Mouse (Mus musculus): ENCODE measurements around the gene Urm1. TPM values are rescaled to one million over a fixed set of nuclear protein-coding genes. Genes with fewer than 3 reads are reported as not detected.
"Not testable (repeated sequence)": the region's sequence is repeated elsewhere in the genome, so short reads cannot be mapped to it uniquely, and the experiment has no call there.

The Urm1 gene
- polyA plus RNA-seq, 1 experiment from 2014 or later: 31.4 TPM

GRCm38 (mm10) chr2:29873801-29874200 lies 53.9 kb downstream of the Urm1 start:
- H3K9me3 ChIP-seq (ENCODE audit: control insufficient read depth, low read length): no peaks in the 10 kb centered on the region
- H3K36me3 ChIP-seq (ENCODE audit: control insufficient read depth, insufficient read depth, low read length): no peaks in the 10 kb centered on the region; the same call in 1 of the 2 replicates
- no peak overlapping the region for H3K4me3 ChIP-seq (ENCODE audit: low read length)
- H3K4me1 ChIP-seq (ENCODE audit: control insufficient read depth, insufficient read depth, low read depth, low read length): peaks cover 8% of the 10 kb centered on the region
- WGBS: 93% methylated on average over 4 of the region's 4 CpGs
- H3K27me3 ChIP-seq (replicated peaks; ENCODE audit: control insufficient read depth, insufficient read depth, low read length): no peaks in the 10 kb centered on the region
- no peak overlapping the region for H3K27ac ChIP-seq (ENCODE audit: low read depth, low read length)
- no peak overlapping the region for H3K4me2 ChIP-seq (ENCODE audit: low read length)
- no peak for ATAC-seq
- no peak overlapping the region for H3K9ac ChIP-seq (ENCODE audit: low read depth, low read length)

GRCm38 (mm10) chr2:29878061-29878460 lies 58.2 kb downstream of the Urm1 start:
- Histone ChIP-seq H3K9ac (ENCODE audit: low read depth, low read length) (no peak overlapping the region; the same call in 1 of the 2 replicates), H3K4me3 (ENCODE audit: low read length) (no peak overlapping the region), H3K4me1 (ENCODE audit: control insufficient read depth, insufficient read depth, low read depth, low read length) (no peaks in the 10 kb centered on the region), H3K36me3 (ENCODE audit: control insufficient read depth, insufficient read depth, low read length) (peaks cover 8% of the 10 kb centered on the region), H3K27ac (ENCODE audit: low read depth, low read length) (no peak overlapping the region), H3K27me3 (replicated peaks; ENCODE audit: control insufficient read depth, insufficient read depth, low read length) (no peaks in the 10 kb centered on the region), H3K4me2 (ENCODE audit: low read length) (no peak overlapping the region), H3K9me3 (ENCODE audit: control insufficient read depth, low read length) (no peaks in the 10 kb centered on the region)
- peak; percentile 76 for ATAC-seq
- WGBS: 34% methylated on average over 4 of the region's 4 CpGs

GRCm38 (mm10) chr2:29879191-29879590 lies 59.3 kb downstream of the Urm1 start:
- no peaks in the 10 kb centered on the region for H3K27me3 ChIP-seq (replicated peaks; ENCODE audit: control insufficient read depth, insufficient read depth, low read length)
- no peaks in the 10 kb centered on the region for H3K4me1 ChIP-seq (ENCODE audit: control insufficient read depth, insufficient read depth, low read depth, low read length)
- H3K9ac ChIP-seq (ENCODE audit: low read depth, low read length): no peak overlapping the region
- H3K9me3 ChIP-seq (ENCODE audit: control insufficient read depth, low read length): no peaks in the 10 kb centered on the region
- peaks cover 8% of the 10 kb centered on the region for H3K36me3 ChIP-seq (ENCODE audit: control insufficient read depth, insufficient read depth, low read length)
- WGBS: 83% methylated on average over 8 of the region's 8 CpGs
- H3K4me3 ChIP-seq (ENCODE audit: low read length): no peak overlapping the region
- H3K27ac ChIP-seq (ENCODE audit: low read depth, low read length): no peak overlapping the region
- ATAC-seq: no peak
- no peak overlapping the region for H3K4me2 ChIP-seq (ENCODE audit: low read length)

GRCm38 (mm10) chr2:29879964-29880830 lies 60.3 kb downstream of the Urm1 start:
- 79% methylated on average over 17 of the region's 17 CpGs for WGBS

GRCm38 (mm10) chr2:29886659-29887292 lies 66.9 kb downstream of the Urm1 start:
- H3K4me1 ChIP-seq (ENCODE audit: control insufficient read depth, insufficient read depth, low read depth, low read length): peaks cover 14% of the 10 kb centered on the region
- not testable (repeated sequence) for H3K36me3 ChIP-seq (ENCODE audit: control insufficient read depth, insufficient read depth, low read length); H3K4me3 ChIP-seq (ENCODE audit: low read length); H3K27me3 ChIP-seq (replicated peaks; ENCODE audit: control insufficient read depth, insufficient read depth, low read length); H3K4me2 ChIP-seq (ENCODE audit: low read length); ATAC-seq; H3K9me3 ChIP-seq (ENCODE audit: control insufficient read depth, low read length); H3K9ac ChIP-seq (ENCODE audit: low read depth, low read length); H3K27ac ChIP-seq (ENCODE audit: low read depth, low read length)
- WGBS: 87% methylated on average over 9 of the region's 9 CpGs

More at GRCm38 (mm10) chr2:29879964-29880830, 60.3 kb downstream of the Urm1 start:
- Histone ChIP-seq H3K4me2 (ENCODE audit: low read length) (no peak overlapping the region), H3K9ac (ENCODE audit: low read depth, low read length) (no peak overlapping the region), H3K27ac (ENCODE audit: low read depth, low read length) (no peak overlapping the region), H3K36me3 (ENCODE audit: control insufficient read depth, insufficient read depth, low read length) (peaks cover 8% of the 10 kb centered on the region), H3K4me1 (ENCODE audit: control insufficient read depth, insufficient read depth, low read depth, low read length) (no peaks in the 10 kb centered on the region), H3K9me3 (ENCODE audit: control insufficient read depth, low read length) (no peaks in the 10 kb centered on the region), H3K4me3 (ENCODE audit: low read length) (no peak overlapping the region), H3K27me3 (replicated peaks; ENCODE audit: control insufficient read depth, insufficient read depth, low read length) (no peaks in the 10 kb centered on the region)
- ATAC-seq: no peak

- H3K4me2 ChIP-seq (ENCODE audit: low read length): peak within 1 kb of the TSS; percentile 91
- H3K27me3 ChIP-seq (replicated peaks; ENCODE audit: control insufficient read depth, insufficient read depth, low read length): no peaks in the 10 kb centered on the region
- H3K9ac ChIP-seq (ENCODE audit: low read depth, low read length): peak within 1 kb of the TSS; percentile 90
- peak; percentile 94 for ATAC-seq
- H3K9me3 ChIP-seq (ENCODE audit: control insufficient read depth, low read length): no peaks in the 10 kb centered on the region
- peaks cover 14% of the 10 kb centered on the region for H3K4me1 ChIP-seq (ENCODE audit: control insufficient read depth, insufficient read depth, low read depth, low read length)
- peak within 1 kb of the TSS; percentile 100 for H3K4me3 ChIP-seq (ENCODE audit: low read length)
- H3K36me3 ChIP-seq (ENCODE audit: control insufficient read depth, insufficient read depth, low read length): peaks cover 11% of the 10 kb centered on the region
- WGBS: 1% methylated on average over 56 of the region's 70 CpGs
- H3K27ac ChIP-seq (ENCODE audit: low read depth, low read length): peak within 1 kb of the TSS; percentile 89
These were observed 69.4 kb downstream of the Urm1 start, which contains the start of gene Odf2 for GRCm38 (mm10) chr2:29889066-29889944. Gene Odf2 (plus strand): TSS chr2:29889221.

GRCm38 (mm10) chr2:29889991-29890833 lies 70.3 kb downstream of the Urm1 start:
- Histone ChIP-seq H3K4me3 (ENCODE audit: low read length) (peak overlapping the region; percentile 100), H3K4me2 (ENCODE audit: low read length) (peak overlapping the region; percentile 91), H3K36me3 (ENCODE audit: control insufficient read depth, insufficient read depth, low read length) (peaks cover 19% of the 10 kb centered on the region), H3K9ac (ENCODE audit: low read depth, low read length) (peak overlapping the region; percentile 90), H3K27ac (ENCODE audit: low read depth, low read length) (peak overlapping the region; percentile 87), H3K9me3 (ENCODE audit: control insufficient read depth, low read length) (no peaks in the 10 kb centered on the region), H3K4me1 (ENCODE audit: control insufficient read depth, insufficient read depth, low read depth, low read length) (peaks cover 14% of the 10 kb centered on the region), H3K27me3 (replicated peaks; ENCODE audit: control insufficient read depth, insufficient read depth, low read length) (no peaks in the 10 kb centered on the region)
- WGBS: 0% methylated on average over 49 of the region's 61 CpGs
- ATAC-seq: peak; percentile 91

GRCm38 (mm10) chr2:29891773-29892172 lies 71.9 kb downstream of the Urm1 start:
- H3K9ac ChIP-seq (ENCODE audit: low read depth, low read length): no peak overlapping the region

More at GRCm38 (mm10) chr2:29891773-29892172, 71.9 kb downstream of the Urm1 start:
- ATAC-seq: no peak
- H3K9me3 ChIP-seq (ENCODE audit: control insufficient read depth, low read length): no peaks in the 10 kb centered on the region
- H3K4me3 ChIP-seq (ENCODE audit: low read length): no peak overlapping the region
- 83% methylated on average over 6 of the region's 6 CpGs for WGBS
- H3K27me3 ChIP-seq (replicated peaks; ENCODE audit: control insufficient read depth, insufficient read depth, low read length): no peaks in the 10 kb centered on the region
- H3K4me1 ChIP-seq (ENCODE audit: control insufficient read depth, insufficient read depth, low read depth, low read length): peaks cover 14% of the 10 kb centered on the region
- no peak overlapping the region for H3K4me2 ChIP-seq (ENCODE audit: low read length)
- no peak overlapping the region for H3K27ac ChIP-seq (ENCODE audit: low read depth, low read length)
- H3K36me3 ChIP-seq (ENCODE audit: control insufficient read depth, insufficient read depth, low read length): peaks cover 24% of the 10 kb centered on the region
